Mouse (Mus musculus) midbrain, embryonic 10.5 days (tissue): ENCODE data around the gene Ifit2. TPM values are rescaled to one million over a fixed set of nuclear protein-coding genes. Genes with fewer than 3 reads are reported as not detected.
"Not testable (repeated sequence)": the region's sequence is repeated elsewhere in the genome, so short reads cannot be mapped to it uniquely, and the experiment has no call there.

Experiments
- DNase-seq: peaks from one replicate; pipeline ENCODE4 v3.0.0-alpha.2; 2017; ENCODE audit warnings: low spot score
- H3K27ac ChIP-seq: fragments of 300-500 bp; sonication (generic); replicated peaks from 2 replicates; pipeline ENCODE4 v1.5.1; 2016; ENCODE audit warnings: mild to moderate bottlenecking
- H3K27me3 ChIP-seq: fragments of 300-500 bp; sonication (generic); 2 replicates; pipeline ENCODE4 v1.6.1; 2016; ENCODE audit warnings: low read depth, mild to moderate bottlenecking; ENCODE audit not compliant: poor library complexity, severe bottlenecking
- H3K36me3 ChIP-seq: fragments of 300-500 bp; sonication (generic); 2 replicates; pipeline ENCODE4 v1.6.1; 2016; ENCODE audit warnings: mild to moderate bottlenecking, moderate library complexity
- H3K4me1 ChIP-seq: fragments of 300-500 bp; sonication (generic); 2 replicates; pipeline ENCODE4 v1.6.1; 2016
- H3K4me3 ChIP-seq: fragments of 300-500 bp; sonication (generic); 2 replicates; pipeline ENCODE4 v1.5.1; 2016; ENCODE audit warnings: mild to moderate bottlenecking, moderate library complexity
- H3K9me3 ChIP-seq: fragments of 300-500 bp; sonication (generic); replicated peaks from 2 replicates; pipeline ENCODE4 v1.6.1; 2016; ENCODE audit warnings: mild to moderate bottlenecking
- WGBS: fragments of 180-500 bp; shearing (Covaris S2); methylation state at CpG from one replicate; pipeline ENCODE4 v1.1.7; 2016; 5-methylcytosine and 5-hydroxymethylcytosine counted together
- polyA plus RNA-seq: library from polyadenylated mRNA; unstranded; fragments of >200 nt; fragmentation: Nextera tagmentation; extraction: Ambion mirVana; gene quantifications from 2 replicates; pipeline ENCODE4 v1.2.1, GENCODE M21; 2016

The Ifit2 gene
- polyA plus RNA-seq, 1 experiment from 2014 or later, result 3.8 TPM

GRCm38 (mm10) chr19:34553021-34553420 is 2.5 kb downstream of the Ifit2 start:
- no peaks in the 10 kb centered on the region for H3K27me3 ChIP-seq
- H3K9me3 ChIP-seq, result 0 out of 2 replicates have a peak, but pooled peaks cover 3% of the 10 kb centered on the region
- H3K4me1 ChIP-seq, result peaks cover 14% of the 10 kb centered on the region
- WGBS, result 72% methylated on average over 6 of the region's 6 CpGs
- H3K36me3 ChIP-seq, result no peaks in the 10 kb centered on the region
- no peak for DNase-seq
- H3K4me3 ChIP-seq, result no peak overlapping the region
- H3K27ac ChIP-seq, result no peak overlapping the region

- no peak for DNase-seq
- Histone ChIP-seq H3K9me3 (0 out of 2 replicates have a peak, but pooled peaks cover 3% of the 10 kb centered on the region), H3K27ac (no peak overlapping the region)
Observed at GRCm38 (mm10) chr19:34553522-34553921, 3.0 kb downstream of the Ifit2 start.

GRCm38 (mm10) chr19:34554061-34554460 is 3.6 kb downstream of the Ifit2 start:
- Histone ChIP-seq H3K36me3 (no peaks in the 10 kb centered on the region), H3K4me1 (peaks cover 14% of the 10 kb centered on the region), H3K27ac (no peak overlapping the region), H3K4me3 (no peak overlapping the region), H3K27me3 (no peaks in the 10 kb centered on the region), H3K9me3 (0 out of 2 replicates have a peak, but pooled peaks cover 3% of the 10 kb centered on the region)
- no peak for DNase-seq

More at GRCm38 (mm10) chr19:34553522-34553921, 3.0 kb downstream of the Ifit2 start:
- H3K4me1 ChIP-seq, result peaks cover 14% of the 10 kb centered on the region
- WGBS, result 85% methylated on average over 3 of the region's 3 CpGs
- no peaks in the 10 kb centered on the region for H3K36me3 ChIP-seq
- no peak overlapping the region for H3K4me3 ChIP-seq
- H3K27me3 ChIP-seq, result no peaks in the 10 kb centered on the region

GRCm38 (mm10) chr19:34556621-34557020 is 6.1 kb downstream of the Ifit2 start:
- Histone ChIP-seq H3K27ac (no peak overlapping the region), H3K36me3 (no peaks in the 10 kb centered on the region), H3K4me3 (no peak overlapping the region), H3K27me3 (no peaks in the 10 kb centered on the region), H3K9me3 (0 out of 2 replicates have a peak, but pooled peaks cover 3% of the 10 kb centered on the region), H3K4me1 (peaks cover 15% of the 10 kb centered on the region; the same call in 1 of the 2 replicates)
- no peak for DNase-seq
- WGBS, result 77% methylated on average over 3 of the region's 3 CpGs

GRCm38 (mm10) chr19:34562556-34562955 is 12.1 kb downstream of the Ifit2 start:
- Histone ChIP-seq H3K9me3 (no peaks in the 10 kb centered on the region), H3K36me3 (no peaks in the 10 kb centered on the region)
- no peak for DNase-seq

GRCm38 (mm10) chr19:34566178-34566784 is 15.8 kb downstream of the Ifit2 start:
- Histone ChIP-seq H3K9me3 (no peaks in the 10 kb centered on the region), H3K36me3 (no peaks in the 10 kb centered on the region), H3K27ac (no peak overlapping the region), H3K4me3 (no peak overlapping the region), H3K27me3 (no peaks in the 10 kb centered on the region), H3K4me1 (peaks cover 9% of the 10 kb centered on the region; the same call in 1 of the 2 replicates)
- WGBS, result 71% methylated on average over 1 of the region's 1 CpGs
- DNase-seq, result no peak

More at GRCm38 (mm10) chr19:34562556-34562955, 12.1 kb downstream of the Ifit2 start:
- no peak overlapping the region for H3K4me3 ChIP-seq
- no peak overlapping the region for H3K27ac ChIP-seq
- no peaks in the 10 kb centered on the region for H3K27me3 ChIP-seq
- H3K4me1 ChIP-seq, result peaks cover 13% of the 10 kb centered on the region; the same call in 1 of the 2 replicates

- Histone ChIP-seq H3K27ac (no peak overlapping the region), H3K4me3 (no peak overlapping the region), H3K27me3 (no peaks in the 10 kb centered on the region), H3K9me3 (no peaks in the 10 kb centered on the region), H3K4me1 (peaks cover 9% of the 10 kb centered on the region; the same call in 1 of the 2 replicates), H3K36me3 (no peaks in the 10 kb centered on the region)
- WGBS, result 75% methylated on average over 7 of the region's 7 CpGs
- DNase-seq, result no peak
Observed at GRCm38 (mm10) chr19:34568988-34569895, 18.7 kb downstream of the Ifit2 start.

GRCm38 (mm10) chr19:34569896-34570476 is 19.5 kb downstream of the Ifit2 start:
- Histone ChIP-seq H3K4me3 (no peak overlapping the region), H3K4me1 (peaks cover 9% of the 10 kb centered on the region; the same call in 1 of the 2 replicates), H3K27ac (no peak overlapping the region), H3K9me3 (no peaks in the 10 kb centered on the region), H3K36me3 (no peaks in the 10 kb centered on the region), H3K27me3 (no peaks in the 10 kb centered on the region)
- 72% methylated on average over 4 of the region's 4 CpGs for WGBS
- no peak for DNase-seq

GRCm38 (mm10) chr19:34571080-34571479 is 20.6 kb downstream of the Ifit2 start:
- H3K4me3 ChIP-seq, result no peak overlapping the region
- H3K36me3 ChIP-seq, result no peaks in the 10 kb centered on the region
- no peaks in the 10 kb centered on the region for H3K9me3 ChIP-seq
- peaks cover 9% of the 10 kb centered on the region; the same call in 1 of the 2 replicates for H3K4me1 ChIP-seq
- no peak for DNase-seq
- H3K27ac ChIP-seq, result no peak overlapping the region
- no peaks in the 10 kb centered on the region for H3K27me3 ChIP-seq
- WGBS, result 81% methylated on average over 1 of the region's 1 CpGs

GRCm38 (mm10) chr19:34573650-34574049 is 23.2 kb downstream of the Ifit2 start:
- Histone ChIP-seq H3K36me3 (no peaks in the 10 kb centered on the region), H3K27ac (no peak overlapping the region), H3K4me3 (no peak overlapping the region), H3K27me3 (no peaks in the 10 kb centered on the region), H3K9me3 (no peaks in the 10 kb centered on the region), H3K4me1 (peaks cover 6% of the 10 kb centered on the region; the same call in 1 of the 2 replicates)
- WGBS, result 92% methylated on average over 5 of the region's 5 CpGs
- no peak for DNase-seq

- no peaks in the 10 kb centered on the region for H3K36me3 ChIP-seq
- 79% methylated on average over 1 of the region's 1 CpGs for WGBS
- H3K27me3 ChIP-seq, result no peaks in the 10 kb centered on the region
- H3K27ac ChIP-seq, result no peak overlapping the region
- DNase-seq, result no peak
- H3K9me3 ChIP-seq, result no peaks in the 10 kb centered on the region
- no peaks in the 10 kb centered on the region for H3K4me1 ChIP-seq
- H3K4me3 ChIP-seq, result no peak overlapping the region
Observed at GRCm38 (mm10) chr19:34577121-34577520, 26.6 kb downstream of the Ifit2 start.

- not testable (repeated sequence) for H3K4me3 ChIP-seq, H3K36me3 ChIP-seq, H3K9me3 ChIP-seq, DNase-seq, H3K27ac ChIP-seq, H3K4me1 ChIP-seq, H3K27me3 ChIP-seq
- WGBS, result 95% methylated on average over 2 of the region's 2 CpGs
Observed at GRCm38 (mm10) chr19:34582696-34583095, 32.2 kb downstream of the Ifit2 start.
